Mouse (Mus musculus) natural killer cell, adult 2 months (primary cell): Measurements from ENCODE around the gene Ppp1r11.

ENCODE experiments used
- DNase-seq, 2 experiments: peaks; one replicate each; pipeline ENCODE4 v3.0.0; 2022; ENCODE audit warnings: low spot score in 2 of 2

The Ppp1r11 gene

DNA sequence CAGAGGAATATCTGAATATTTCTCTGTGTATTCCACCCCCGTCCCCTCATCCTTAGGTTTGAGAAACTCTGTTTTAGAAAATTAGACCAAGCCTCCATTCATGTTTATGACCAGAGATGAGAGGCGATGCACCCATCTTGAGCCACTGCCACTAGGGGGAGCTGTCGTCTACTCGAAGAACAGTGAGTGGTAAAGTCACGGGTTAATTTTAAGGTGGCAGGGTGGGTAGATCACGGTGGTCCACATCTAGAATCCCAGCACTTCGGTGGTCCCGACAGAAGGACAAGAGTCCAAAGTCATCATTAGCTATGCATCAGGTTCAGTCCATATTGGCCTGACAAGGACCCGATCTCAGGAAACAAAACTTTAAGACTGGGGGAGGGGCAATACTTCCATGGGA, 36.5 kb downstream of the Ppp1r11 start:
- DNase-seq, result peak; percentile 36 to 61

GRCm38 (mm10) chr17:36914108-36914507, 37.4 kb downstream of the Ppp1r11 start:
- peak; percentile 56 to 73 for DNase-seq

GRCm38 (mm10) chr17:36912031-36912430, 39.5 kb downstream of the Ppp1r11 start:
- no peak for DNase-seq

GRCm38 (mm10) chr17:36909802-36910201, 41.7 kb downstream of the Ppp1r11 start:
- no peak for DNase-seq

DNA sequence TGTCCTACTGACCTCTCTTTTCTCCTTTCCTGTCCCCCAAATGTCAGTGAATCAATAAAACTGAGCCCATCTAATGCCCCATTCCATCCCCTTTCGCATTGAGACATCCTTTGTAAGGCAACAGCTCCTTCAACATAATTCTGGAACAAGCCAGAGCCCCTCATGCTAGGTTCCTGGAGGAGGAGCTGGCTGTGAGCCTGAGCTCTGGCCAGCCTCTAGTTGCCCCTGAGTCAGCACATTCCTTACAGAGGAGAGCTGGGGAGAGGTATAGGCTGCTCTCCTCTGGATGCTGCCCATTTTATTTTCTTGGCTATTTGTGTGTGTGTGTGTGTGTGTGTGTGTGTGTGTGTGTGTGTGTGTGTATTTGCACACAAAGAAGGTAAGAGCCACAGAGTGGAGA, 43.3 kb downstream of the Ppp1r11 start:
- no peak for DNase-seq

DNA sequence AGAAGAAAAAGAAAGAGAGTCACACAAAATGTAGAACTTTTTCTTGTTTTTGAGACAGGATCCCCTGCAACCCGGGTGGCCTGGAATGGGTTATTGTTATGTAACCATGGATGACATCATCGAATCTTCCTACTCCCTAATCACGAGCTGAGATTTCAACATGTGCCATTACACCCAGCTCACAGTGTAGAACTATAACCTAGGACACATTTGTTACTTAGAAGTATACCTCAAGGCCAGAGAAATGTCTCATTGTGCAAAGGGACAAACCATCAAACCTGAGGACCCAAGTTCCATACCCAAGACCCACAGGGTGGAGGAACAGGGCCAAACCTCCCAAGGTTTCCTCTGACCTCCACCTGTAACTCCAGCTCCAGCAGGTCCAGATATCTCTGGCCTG, 47.9 kb downstream of the Ppp1r11 start:
- DNase-seq, result no peak

GRCm38 (mm10) chr17:36900691-36901090, 50.9 kb downstream of the Ppp1r11 start:
- no peak for DNase-seq

- no peak for DNase-seq
Measured at GRCm38 (mm10) chr17:36900001-36900400, 51.5 kb downstream of the Ppp1r11 start.

DNA sequence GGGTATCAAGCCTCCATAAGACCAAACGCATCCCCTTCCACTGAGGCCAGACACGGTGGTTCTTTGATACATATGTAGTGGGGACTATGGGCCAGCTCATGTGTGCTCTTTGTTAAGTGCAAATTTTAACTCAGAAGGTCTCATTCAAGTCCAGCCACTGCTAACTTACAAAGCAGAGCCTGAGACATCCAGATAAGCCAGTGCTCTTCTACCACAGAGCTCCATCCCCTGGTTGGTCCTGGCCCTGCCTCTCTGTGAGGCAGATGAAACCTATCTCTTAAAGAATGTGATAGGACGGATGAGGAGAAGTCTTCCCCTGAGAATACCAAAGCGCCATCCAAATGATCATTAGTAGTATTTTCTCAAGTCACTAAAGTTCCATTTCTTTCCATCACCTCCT, 52.2 kb downstream of the Ppp1r11 start:
- no peak for DNase-seq
